Mouse (Mus musculus) liver, adult 2 months (tissue): ENCODE data around the gene Sfpq. TPM values are rescaled to one million over a fixed set of nuclear protein-coding genes. Genes with fewer than 3 reads are reported as not detected.

Experiments used
- DNase-seq: peaks from one replicate; pipeline ENCODE4 v3.0.0-alpha.2; 2011; ENCODE audit warnings: low read depth, low spot score; ENCODE audit errors: extremely low read depth
- H3K27ac ChIP-seq: fragments of 200-500 bp; replicated peaks from 2 replicates; pipeline ENCODE4 v1.5.1; 2012; ENCODE audit warnings: low read depth, mild to moderate bottlenecking, control low read depth, inconsistent platforms, low read length; ENCODE audit not compliant: insufficient read depth
- H3K27me3 ChIP-seq: fragments of 200-500 bp; 2 replicates; pipeline ENCODE4 v1.6.1; 2012; ENCODE audit warnings: mild to moderate bottlenecking, moderate library complexity, low read length, inconsistent platforms; ENCODE audit not compliant: control insufficient read depth, insufficient read depth
- H3K36me3 ChIP-seq: fragments of 200-500 bp; 2 replicates; pipeline ENCODE4 v1.6.1; 2012; ENCODE audit warnings: low read length, inconsistent platforms; ENCODE audit not compliant: control insufficient read depth, insufficient read depth
- H3K4me1 ChIP-seq: fragments of 200-500 bp; 2 replicates; pipeline ENCODE4 v1.6.1; 2011; ENCODE audit warnings: low read length; ENCODE audit not compliant: control insufficient read depth, insufficient read depth
- H3K4me3 ChIP-seq: fragments of 200-500 bp; 2 replicates; pipeline ENCODE4 v1.5.1; 2011; ENCODE audit warnings: low read depth, mild to moderate bottlenecking, control low read depth, low read length, moderate library complexity; ENCODE audit not compliant: insufficient read depth
- H3K79me2 ChIP-seq: fragments of 200-500 bp; 2 replicates; pipeline ENCODE4 v1.6.1; 2012; ENCODE audit warnings: inconsistent platforms, mild to moderate bottlenecking, low read length, moderate library complexity; ENCODE audit not compliant: control insufficient read depth, insufficient read depth
- H3K9ac ChIP-seq: fragments of 200-500 bp; 2 replicates; pipeline ENCODE4 v1.6.1; 2012; ENCODE audit warnings: low read depth, mild to moderate bottlenecking, control low read depth, inconsistent platforms, low read length
- CTCF ChIP-seq: fragments of 200-500 bp; IDR thresholded peaks from 2 replicates; pipeline ENCODE4 v1.5.1; 2011; ENCODE audit warnings: low read depth, low read length, control low read depth
- POLR2A ChIP-seq: fragments of 200-500 bp; IDR thresholded peaks from 2 replicates; pipeline ENCODE4 v1.6.1; 2011; ENCODE audit warnings: low read length, control low read depth; ENCODE audit not compliant: insufficient read depth; ENCODE audit errors: extremely low read depth
- WGBS: fragments of 180-500 bp; shearing (Covaris S2); methylation state at CpG from one replicate; pipeline ENCODE4 v1.1.7; 2018; 5-methylcytosine and 5-hydroxymethylcytosine counted together
- polyA plus RNA-seq: library from polyadenylated mRNA; depleted of rRNA; stranded (reverse); fragments of >200 nt; gene quantifications from 2 replicates; pipeline ENCODE4 v1.2.3, GENCODE M21; 2012; rRNA removed
- total RNA-seq: library from RNA; depleted of rRNA; stranded (reverse); fragments of >200 nt; gene quantifications from 2 replicates; pipeline ENCODE4 v1.2.3, GENCODE M21; 2014; rRNA removed

The Sfpq gene
- total and polyA plus RNA-seq, 2 experiments: 12.6 to 49.3 TPM

DNA sequence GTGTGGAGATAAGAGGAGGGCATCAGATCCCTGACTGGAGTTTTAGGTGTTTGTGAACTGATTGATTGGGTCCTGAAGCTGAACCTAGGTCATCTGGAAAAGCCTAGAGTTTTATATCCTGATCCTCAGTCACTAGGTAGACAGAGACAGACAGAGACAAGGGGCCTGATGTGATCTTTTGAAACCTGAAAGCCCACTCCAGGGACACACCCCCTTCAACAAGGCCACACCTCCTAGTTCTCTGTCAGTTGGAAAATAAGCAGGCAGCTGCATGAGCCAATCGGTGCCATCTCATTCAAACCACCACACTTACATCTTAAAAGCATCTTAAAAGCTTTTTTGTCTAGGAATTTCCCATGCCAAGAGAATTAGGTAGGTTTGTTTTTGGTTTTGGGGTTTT is 59.7 kb downstream of the Sfpq start:
- H3K27me3 ChIP-seq: no peaks in the 10 kb centered on the region
- TF ChIP-seq POLR2A: no peak
- TF ChIP-seq CTCF: no peak
- no peak for DNase-seq
- no peaks in the 10 kb centered on the region for H3K79me2 ChIP-seq
- WGBS: 57% methylated on average over 1 of the region's 1 CpGs
- peaks cover 3% of the 10 kb centered on the region; the same call in 1 of the 2 replicates for H3K4me1 ChIP-seq
- H3K9ac ChIP-seq: no peak overlapping the region
- H3K36me3 ChIP-seq: no peaks in the 10 kb centered on the region
- H3K27ac ChIP-seq: no peak overlapping the region
- H3K4me3 ChIP-seq: no peak overlapping the region

DNA sequence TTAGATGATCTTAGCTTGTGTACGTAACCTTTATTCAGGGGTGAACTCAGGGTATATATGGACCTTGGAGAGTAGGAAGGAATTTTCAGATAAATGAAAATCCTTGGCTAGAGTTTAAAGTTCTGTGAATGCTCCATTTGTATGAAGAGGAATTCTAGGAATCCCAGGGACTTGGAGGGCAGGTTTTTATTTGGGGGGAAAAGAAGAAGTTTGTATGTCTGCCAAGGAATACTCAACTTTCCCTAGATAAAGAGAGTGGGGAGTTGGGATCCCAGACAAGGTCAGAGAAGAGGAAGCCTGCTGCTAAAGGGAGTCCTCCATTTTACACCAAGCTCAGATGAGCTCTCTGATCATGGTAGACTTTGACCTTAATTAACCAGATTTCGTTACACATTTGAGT is 62.0 kb downstream of the Sfpq start:
- DNase-seq: no peak
- Histone ChIP-seq H3K27me3 (no peaks in the 10 kb centered on the region), H3K4me3 (no peak overlapping the region), H3K9ac (no peak overlapping the region), H3K79me2 (no peaks in the 10 kb centered on the region), H3K27ac (no peak overlapping the region), H3K4me1 (no peaks in the 10 kb centered on the region), H3K36me3 (peaks cover 6% of the 10 kb centered on the region; the same call in 1 of the 2 replicates)
- 87% methylated on average over 2 of the region's 2 CpGs for WGBS
- TF ChIP-seq POLR2A (no peak), CTCF (no peak)

DNA sequence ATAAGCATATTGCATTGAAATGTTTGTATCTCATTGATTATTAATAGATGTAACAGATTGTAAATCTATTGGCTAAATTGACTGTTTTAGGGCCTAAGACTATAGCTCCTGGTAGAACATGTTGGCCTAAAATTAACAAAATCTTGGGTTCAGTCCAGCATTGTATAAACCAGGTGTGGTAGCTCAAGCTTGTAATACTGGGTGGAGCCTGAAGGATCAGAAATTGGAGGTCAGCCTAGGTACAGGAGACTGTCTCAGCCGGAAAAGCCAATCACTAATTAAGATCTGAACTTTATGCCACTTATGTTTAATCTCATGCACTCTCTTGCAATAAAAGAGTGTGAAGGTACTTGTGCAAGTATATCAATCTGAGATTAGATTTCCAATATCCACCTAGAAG is 64.6 kb downstream of the Sfpq start:
- H3K27me3 ChIP-seq: no peaks in the 10 kb centered on the region
- no peak for TF ChIP-seq POLR2A
- no peak for TF ChIP-seq CTCF
- H3K9ac ChIP-seq: no peak overlapping the region
- H3K4me1 ChIP-seq: no peaks in the 10 kb centered on the region
- no peak overlapping the region for H3K27ac ChIP-seq
- H3K36me3 ChIP-seq: peaks cover 11% of the 10 kb centered on the region; the same call in 1 of the 2 replicates
- 89% methylated on average over 1 of the region's 1 CpGs for WGBS
- no peak for DNase-seq
- H3K79me2 ChIP-seq: no peaks in the 10 kb centered on the region
- no peak overlapping the region for H3K4me3 ChIP-seq

Other genes with a start within 250 kb of the Sfpq start
- 10.0 and 11.1 TPM in 2 replicates for gene Zmym4, start 53.2 kb upstream of the Sfpq start, total RNA-seq
- gene Zmym4, start 53.2 kb upstream of the Sfpq start, polyA plus RNA-seq: 1.6 and 1.7 TPM in 2 replicates
- gene Zmym1, start 39.8 kb downstream of the Sfpq start, total RNA-seq: 3.4 and 5.0 TPM in 2 replicates
- gene Zmym1, start 39.8 kb downstream of the Sfpq start, polyA plus RNA-seq: 0.62 and 0.81 TPM in 2 replicates
- 6.8 and 7.2 TPM in 2 replicates for gene Zmym6, start 56.1 kb downstream of the Sfpq start, total RNA-seq
- 0.98 and 1.4 TPM in 2 replicates for gene Zmym6, start 56.1 kb downstream of the Sfpq start, polyA plus RNA-seq
- gene Tmem35b, start 102.4 kb downstream of the Sfpq start, total RNA-seq: 11.1 and 11.5 TPM in 2 replicates
- gene Tmem35b, start 102.4 kb downstream of the Sfpq start, polyA plus RNA-seq: 11.4 and 11.8 TPM in 2 replicates
- gene Dlgap3, start 147.9 kb downstream of the Sfpq start, total RNA-seq: not detected in 2 replicates
- gene Dlgap3, start 147.9 kb downstream of the Sfpq start, polyA plus RNA-seq: 0.05 and 0.06 TPM in 2 replicates
- gene Smim12, start 222.5 kb downstream of the Sfpq start, total RNA-seq: 24.4 and 27.1 TPM in 2 replicates
- gene Smim12, start 222.5 kb downstream of the Sfpq start, polyA plus RNA-seq: 24.1 and 32.3 TPM in 2 replicates